Mouse (Mus musculus) adrenal gland, postnatal 25 days (tissue): ENCODE measurements around the gene Gbp10. TPM values are rescaled to one million over a fixed set of nuclear protein-coding genes. Genes with fewer than 3 reads are reported as not detected.
"Not testable (repeated sequence)": the region's sequence is repeated elsewhere in the genome, so short reads cannot be mapped to it uniquely, and the experiment has no call there.

Experiments used
- DNase-seq: peaks from one replicate; pipeline ENCODE4 v3.0.0; 2021; ENCODE audit warnings: mixed read lengths
- long read RNA-seq: library from polyadenylated mRNA; stranded (forward); transcript quantifications from one replicate; pipeline ENCODE4 v2.0.0, GENCODE M21; 2021
- total RNA-seq: library from RNA; stranded (reverse); gene quantifications from 2 replicates; pipeline ENCODE4 v1.2.3, GENCODE M21; 2021

The Gbp10 gene
- total RNA-seq = not detected in 2 replicates
- long read RNA-seq, partial matches to known transcripts = 0 of 3 reads
- long read RNA-seq, other reads (novel, unspliced or antisense) = 1 of 3 reads

GRCm38 (mm10) chr5:105239483-105240047 lies at the start of gene Gbp10:
Gbp10 (minus strand) TSS chr5:105239533.
- DNase-seq = peak; percentile 3

- not testable (repeated sequence) for DNase-seq
Observed at GRCm38 (mm10) chr5:105260673-105261072, 21.3 kb upstream of the Gbp10 start.

- DNase-seq = no peak
Observed at GRCm38 (mm10) chr5:105252491-105252890, 13.2 kb upstream of the Gbp10 start.

GRCm38 (mm10) chr5:105244741-105245140 lies 5.4 kb upstream of the Gbp10 start:
- DNase-seq = not testable (repeated sequence)

- DNase-seq = not testable (repeated sequence)
Observed at GRCm38 (mm10) chr5:105240982-105241381, 1.6 kb upstream of the Gbp10 start.

- DNase-seq = not testable (repeated sequence)
Observed at GRCm38 (mm10) chr5:105238402-105238801, 931 bp downstream of the Gbp10 start.

GRCm38 (mm10) chr5:105236040-105236439 lies 3.3 kb downstream of the Gbp10 start:
- DNase-seq = not testable (repeated sequence)

GRCm38 (mm10) chr5:105208957-105209356 lies 30.4 kb downstream of the Gbp10 start:
- DNase-seq = not testable (repeated sequence)

- not testable (repeated sequence) for DNase-seq
Observed at GRCm38 (mm10) chr5:105200791-105201355, 38.5 kb downstream of the Gbp10 start.

- not testable (repeated sequence) for DNase-seq
Observed at GRCm38 (mm10) chr5:105199149-105199548, 40.2 kb downstream of the Gbp10 start.

GRCm38 (mm10) chr5:105197915-105198560 lies 41.3 kb downstream of the Gbp10 start:
- not testable (repeated sequence) for DNase-seq

- DNase-seq = not testable (repeated sequence)
Observed at GRCm38 (mm10) chr5:105196308-105196707, 43.0 kb downstream of the Gbp10 start.

- DNase-seq = not testable (repeated sequence)
Observed at GRCm38 (mm10) chr5:105192536-105192935, 46.8 kb downstream of the Gbp10 start.

GRCm38 (mm10) chr5:105181446-105181845 lies 57.9 kb downstream of the Gbp10 start:
- no peak for DNase-seq

Other genes starting within 250 kb of the Gbp10 start
- 6.0 and 8.3 TPM in 2 replicates for gene Gbp9, start 100.0 kb downstream of the Gbp10 start, total RNA-seq
- 0.12 TPM in 1 of 2 replicates, not detected in the other for gene Gbp8, start 100.0 kb downstream of the Gbp10 start, total RNA-seq
- 4.0 and 4.7 TPM in 2 replicates for gene Gbp4, start 99.9 kb downstream of the Gbp10 start, total RNA-seq
- gene Gm43302, start 54.2 kb upstream of the Gbp10 start, total RNA-seq = 0.39 TPM in 1 of 2 replicates, not detected in the other
- 5.3 and 6.3 TPM in 2 replicates for gene Gbp6, start 54.2 kb upstream of the Gbp10 start, total RNA-seq
- gene Lrrc8b, start 176.2 kb upstream of the Gbp10 start, total RNA-seq = 122 and 136 TPM in 2 replicates